Mouse (Mus musculus) right cerebral cortex, adult 2 months (tissue): ENCODE results near the gene 0610010K14Rik.

ENCODE experiments used
- DNase-seq, 2 experiments: peaks; one replicate each; pipeline ENCODE4 v3.0.0; 2021 to 2022; ENCODE audit warnings: low spot score in 2 of 2

The 0610010K14Rik gene

DNA sequence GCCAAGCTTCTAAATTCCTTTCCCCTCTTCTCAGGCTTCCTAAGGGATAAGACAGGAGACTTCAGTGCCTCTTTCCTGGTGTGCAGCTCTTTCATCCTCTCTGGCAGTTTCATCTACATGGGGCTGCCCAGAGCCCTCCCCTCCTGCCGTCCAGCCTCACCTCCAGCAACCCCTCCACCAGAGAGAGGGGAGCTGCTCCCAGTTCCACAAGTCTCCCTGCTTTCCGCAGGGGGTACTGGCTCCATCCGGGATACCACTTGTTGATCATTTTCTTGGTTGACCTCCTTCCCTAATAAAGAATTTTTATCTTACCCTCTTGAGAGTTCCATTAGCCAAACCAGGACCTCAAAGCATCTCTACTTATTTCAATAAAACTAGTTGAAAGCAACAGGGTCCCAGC is 21.6 kb downstream of the 0610010K14Rik start:
- no peak for DNase-seq

DNA sequence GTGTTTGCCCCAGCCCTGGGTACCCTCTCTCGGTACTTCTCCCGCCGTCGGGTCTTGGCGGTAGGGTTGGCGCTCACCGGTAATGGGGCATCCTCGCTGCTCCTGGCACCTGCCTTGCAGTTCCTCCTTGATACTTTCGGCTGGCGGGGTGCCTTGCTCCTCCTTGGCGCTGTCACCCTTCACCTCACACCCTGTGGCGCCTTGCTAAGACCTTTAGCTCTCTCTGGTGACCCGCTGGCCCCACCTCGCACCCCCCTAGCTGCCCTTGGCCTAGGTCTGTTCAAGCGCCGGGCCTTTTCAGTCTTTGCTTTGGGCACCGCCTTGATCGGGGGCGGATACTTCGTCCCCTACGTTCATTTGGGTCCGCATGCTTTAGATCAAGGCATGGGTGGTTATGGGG is 22.4 kb downstream of the 0610010K14Rik start:
- DNase-seq: no peak

DNA sequence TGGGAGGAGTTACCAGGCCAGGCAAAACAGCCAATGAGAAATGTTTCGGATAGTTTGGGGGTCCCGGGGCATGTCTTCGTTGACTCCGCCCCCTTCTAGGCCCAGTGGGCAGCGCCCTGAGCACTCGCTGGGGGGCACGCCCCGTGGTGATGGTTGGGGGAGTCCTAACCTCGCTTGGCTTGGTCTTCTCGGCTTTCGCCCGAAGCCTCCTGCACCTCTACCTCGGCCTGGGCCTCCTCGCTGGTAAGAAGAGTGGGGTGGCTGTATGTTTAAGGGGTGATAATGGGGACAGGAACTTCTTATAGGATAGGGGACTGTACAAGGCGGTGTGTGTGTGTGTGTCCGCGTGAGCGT is 22.9 kb downstream of the 0610010K14Rik start:
- no peak for DNase-seq

DNA sequence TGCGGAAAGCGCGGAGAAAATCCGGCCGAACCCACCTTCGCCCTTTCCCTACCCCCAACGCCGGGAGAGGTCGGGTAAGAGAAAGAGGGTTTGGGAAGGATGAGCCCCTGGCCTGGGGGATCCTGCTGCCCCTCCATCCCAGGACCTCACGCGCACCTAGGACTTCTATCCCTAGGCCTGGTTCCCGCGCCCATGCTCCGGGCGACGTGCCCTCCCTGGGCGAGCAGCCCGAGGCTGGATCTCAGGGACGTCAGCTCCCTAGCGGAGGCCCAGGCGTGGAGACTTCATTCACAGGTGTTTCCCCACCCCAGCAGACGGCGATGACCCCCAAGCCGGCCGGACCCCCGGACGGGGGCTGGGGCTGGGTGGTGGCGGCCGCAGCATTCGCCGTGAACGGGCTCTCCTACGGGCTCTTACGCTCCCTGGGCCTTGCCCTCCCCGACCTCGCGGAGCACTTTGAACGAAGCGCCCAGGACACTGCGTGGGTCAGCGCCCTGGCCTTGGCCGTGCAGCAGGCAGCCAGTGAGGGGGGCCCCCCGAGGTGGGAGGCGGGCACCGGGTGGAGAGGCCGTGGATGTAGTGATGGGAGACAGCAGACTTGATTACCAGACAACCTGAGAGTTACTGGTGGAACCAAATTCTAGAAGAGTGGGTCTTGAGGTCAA is 23.4 kb downstream of the 0610010K14Rik start:
- no peak for DNase-seq

DNA sequence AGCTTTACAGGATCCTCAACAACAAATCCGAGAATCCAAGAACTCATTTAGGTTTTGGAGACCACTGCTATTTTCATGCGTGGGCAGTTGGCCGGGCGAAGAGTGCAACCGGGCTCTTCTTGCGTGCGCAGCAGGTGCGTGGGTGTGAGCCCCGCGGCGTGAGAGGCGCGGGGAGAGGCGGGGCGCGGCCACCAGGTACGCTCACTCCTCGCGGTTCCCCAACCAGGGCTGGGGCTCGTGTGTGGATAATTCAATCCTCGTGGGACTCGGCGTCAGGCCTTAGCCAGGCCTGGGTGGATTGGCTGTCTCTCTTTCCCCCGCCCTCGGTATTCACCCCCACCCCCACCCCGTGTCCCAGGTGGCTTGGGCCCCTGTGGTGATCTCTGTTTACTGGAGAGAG is 24.0 kb downstream of the 0610010K14Rik start:
- no peak for DNase-seq

DNA sequence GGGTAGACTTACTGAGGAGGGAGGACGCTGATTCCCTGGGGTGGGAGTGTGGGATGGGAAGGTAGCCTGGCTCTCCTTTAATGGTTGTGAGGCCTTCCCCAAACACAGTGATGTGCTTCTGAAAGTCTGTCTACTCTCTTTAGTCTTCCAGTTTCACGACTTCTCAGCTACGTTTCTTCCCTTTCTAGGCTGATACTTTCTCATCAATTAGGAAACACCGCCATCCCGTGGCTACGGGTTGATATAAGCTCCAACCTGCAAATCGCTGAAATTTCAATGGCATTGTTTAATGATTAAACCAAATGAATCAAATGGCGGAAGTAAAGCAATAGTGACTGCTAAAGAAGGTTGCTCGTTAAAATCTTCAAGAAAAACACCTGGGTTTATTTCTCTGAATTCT is 24.8 kb downstream of the 0610010K14Rik start:
- peak in 1 of 2 experiments; percentile 85 for DNase-seq

DNA sequence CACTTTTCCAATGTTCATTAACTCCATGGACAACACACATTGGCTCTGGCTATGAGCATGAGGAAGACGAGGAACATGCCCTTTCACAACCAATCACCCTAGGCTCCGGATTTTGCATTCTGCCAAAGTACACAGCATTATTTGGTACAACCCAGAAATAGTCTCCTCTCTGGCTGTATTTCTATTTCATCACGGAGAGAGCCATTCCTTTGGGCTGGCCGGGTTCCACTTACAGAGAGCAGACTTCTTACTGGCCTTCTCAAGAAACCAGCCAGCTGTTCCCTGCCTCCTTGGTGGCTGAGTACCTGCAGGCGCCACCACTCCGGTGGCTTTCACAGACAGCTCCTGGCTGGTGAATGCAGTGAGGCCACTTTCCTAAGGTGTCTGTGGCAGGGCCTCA is 25.3 kb downstream of the 0610010K14Rik start, which contains the start of gene Slc16a11:
Gene Slc16a11, plus strand, starts transcription at position 330 of the 400 bp plus-strand sequence.
- no peak for DNase-seq

DNA sequence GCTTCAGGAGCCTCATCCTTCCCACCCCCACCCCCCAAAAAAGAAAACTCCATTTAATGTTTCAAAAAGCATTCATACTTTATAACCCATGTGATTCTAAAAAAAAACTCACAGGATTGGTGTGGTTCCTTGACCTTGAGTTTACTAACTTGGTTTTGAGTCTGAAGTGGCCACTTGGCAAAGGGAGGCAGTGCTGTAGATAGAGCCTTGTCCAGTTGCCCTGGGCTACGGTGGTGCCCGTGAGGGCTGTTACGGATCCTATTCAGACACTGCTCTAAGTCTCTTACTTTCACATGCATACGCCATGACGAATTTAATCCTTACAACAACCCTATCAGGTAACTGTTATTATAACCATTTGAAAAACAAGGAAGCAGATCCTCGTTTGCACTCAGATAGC is 25.7 kb downstream of the 0610010K14Rik start:
- DNase-seq: no peak

DNA sequence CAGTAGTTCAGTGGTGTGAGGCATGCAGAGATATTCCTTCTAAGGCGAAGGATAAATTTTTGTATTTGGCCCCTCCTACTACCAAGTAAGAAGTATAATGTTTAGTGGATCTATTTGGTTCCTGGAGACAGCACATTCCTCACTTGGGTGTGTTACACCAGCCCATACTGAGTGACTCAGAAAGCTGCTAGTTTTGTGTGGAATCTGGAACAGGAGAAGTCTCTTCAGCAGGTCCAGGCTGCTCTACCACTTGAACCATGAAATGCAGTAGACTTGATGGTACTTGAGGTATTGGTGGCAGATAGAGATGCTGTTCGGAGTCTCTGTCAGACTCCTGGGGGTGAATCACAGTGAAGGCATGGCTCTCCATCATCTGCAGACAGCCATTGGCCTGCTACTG is 27.0 kb downstream of the 0610010K14Rik start:
- DNase-seq: no peak

DNA sequence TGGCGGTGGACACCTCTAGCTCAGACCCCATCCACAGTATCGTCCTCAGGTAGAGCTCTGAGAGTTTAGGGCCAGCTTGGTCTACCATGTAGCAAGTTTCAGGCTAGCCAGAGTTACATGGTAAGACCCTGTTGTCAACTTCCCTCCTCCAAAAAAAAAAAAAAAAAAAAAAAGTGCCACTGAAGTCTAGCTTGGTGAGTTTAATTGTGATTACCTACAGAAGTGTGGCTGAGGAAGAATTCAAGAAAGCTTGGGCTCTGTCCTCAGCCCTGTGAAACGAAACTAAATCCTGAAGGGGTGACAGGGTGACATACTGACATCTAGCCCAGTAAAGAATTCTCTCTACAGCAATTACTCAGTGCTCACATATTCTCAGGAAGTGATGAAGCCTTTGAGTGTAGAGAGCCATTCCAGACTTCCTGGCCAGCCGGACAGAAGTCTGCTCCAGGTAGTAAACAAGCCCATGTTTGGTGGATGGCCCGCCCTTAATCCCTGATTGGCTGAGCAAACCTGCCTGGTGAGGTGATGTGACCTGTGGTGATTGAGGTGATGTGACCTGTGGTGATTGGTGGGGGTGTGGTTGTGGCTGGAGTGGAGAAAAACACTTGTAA is 28.8 kb downstream of the 0610010K14Rik start:
- no peak for DNase-seq

DNA sequence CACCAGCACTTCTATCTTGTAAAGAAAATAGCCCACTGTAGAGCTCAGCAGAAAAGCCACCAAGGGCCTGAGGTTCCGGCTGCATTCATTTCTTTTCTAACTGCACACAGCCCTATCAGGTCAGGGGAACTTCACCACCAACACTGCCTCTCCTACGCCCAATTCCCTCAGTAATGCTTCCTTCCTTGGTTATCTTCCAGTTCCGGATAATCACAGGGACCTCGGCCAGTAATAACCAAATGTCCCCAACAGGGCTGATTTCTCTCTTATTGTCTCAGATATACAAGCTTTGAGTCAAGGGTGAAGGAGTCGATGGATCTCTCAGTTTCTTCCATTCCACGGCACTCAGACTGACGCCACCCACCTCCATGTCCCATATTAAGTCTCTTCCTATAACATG is 30.4 kb downstream of the 0610010K14Rik start:
- no peak for DNase-seq

DNA sequence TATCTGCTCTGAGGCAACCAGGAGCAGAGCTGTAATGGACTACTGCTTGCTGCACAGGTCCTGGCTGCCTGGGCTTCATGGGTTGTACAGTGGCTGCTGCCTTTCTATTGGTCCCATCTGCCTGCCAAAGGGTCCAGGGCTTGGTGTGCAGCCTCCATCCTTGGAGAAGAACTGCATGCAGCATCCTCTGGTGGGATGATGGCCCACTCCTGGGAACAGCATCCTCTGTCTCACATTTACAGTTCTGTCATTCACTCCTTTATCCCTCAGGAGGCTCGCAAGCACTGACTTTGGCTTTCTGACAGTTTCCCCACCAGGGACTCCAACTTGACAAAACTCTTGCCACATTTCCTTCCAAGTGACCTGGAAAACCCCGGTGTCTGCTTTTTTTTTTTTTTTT is 30.9 kb downstream of the 0610010K14Rik start:
- DNase-seq: no peak

DNA sequence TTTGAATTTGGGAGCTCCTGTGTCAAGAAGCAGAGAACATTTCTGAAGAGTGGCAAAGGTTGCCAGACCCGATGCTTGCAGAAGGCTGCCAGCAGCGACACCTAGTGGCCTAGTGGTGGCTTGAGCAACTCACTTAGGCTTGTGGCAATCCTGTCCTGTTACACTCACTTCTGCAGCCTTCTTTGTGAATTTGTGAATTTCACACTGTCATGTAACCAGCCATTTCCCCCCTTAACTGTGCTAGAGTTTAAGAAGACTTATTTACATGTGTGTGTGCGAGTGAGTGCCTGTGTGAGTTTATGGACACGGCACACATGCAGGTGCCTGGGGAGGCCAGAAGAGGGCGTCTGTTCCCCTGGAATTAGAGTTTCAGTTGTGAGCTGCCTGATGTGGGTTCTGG is 36.0 kb downstream of the 0610010K14Rik start:
- peak; percentile 78 to 79 for DNase-seq

DNA sequence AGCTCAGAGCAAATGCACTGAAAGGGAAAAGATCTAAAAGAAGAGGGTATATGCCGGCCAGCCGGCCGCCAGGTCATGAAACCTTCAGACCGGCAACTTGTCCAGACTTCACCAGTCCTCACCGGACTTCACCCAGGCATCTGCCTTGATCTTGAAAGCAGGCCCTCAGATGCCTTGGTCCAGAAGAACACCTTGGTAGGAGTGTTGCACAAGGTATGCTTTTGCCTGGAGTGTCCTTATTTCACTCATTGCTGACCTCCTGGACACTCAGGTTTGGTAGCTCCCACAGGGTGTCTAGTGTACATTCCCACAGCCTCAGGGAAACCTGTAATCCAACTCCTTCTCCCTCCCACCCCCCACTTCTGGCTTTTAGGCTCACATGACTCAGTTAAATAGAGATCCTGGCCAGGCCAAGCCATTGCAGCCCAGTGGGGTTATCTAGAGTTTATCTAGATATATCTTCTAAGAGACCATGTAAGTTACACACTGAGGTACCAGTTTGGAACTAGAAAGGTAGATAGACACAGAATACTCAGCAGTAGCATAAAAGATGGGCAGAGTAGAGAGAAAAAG is 37.6 kb downstream of the 0610010K14Rik start:
- DNase-seq: no peak

DNA sequence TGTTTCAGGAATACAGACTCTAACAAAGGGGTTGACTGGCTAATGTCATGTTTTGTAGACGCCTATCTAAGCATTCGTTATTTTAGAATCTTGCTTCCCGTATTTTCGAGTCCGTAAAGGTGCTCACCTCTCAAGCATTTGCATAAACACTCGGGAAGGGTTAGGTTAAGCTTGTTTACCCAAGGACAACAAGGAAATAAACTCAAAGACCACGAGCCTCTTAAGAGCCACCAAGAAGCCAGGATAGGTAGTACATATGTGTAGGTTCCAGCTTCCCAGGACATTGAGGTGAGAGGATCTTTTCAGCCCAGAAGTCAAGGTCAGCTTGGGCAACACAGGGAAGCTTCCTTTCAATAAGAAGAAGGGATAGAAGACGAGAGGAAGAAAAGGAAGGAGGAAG is 38.6 kb downstream of the 0610010K14Rik start:
- DNase-seq: no peak

DNA sequence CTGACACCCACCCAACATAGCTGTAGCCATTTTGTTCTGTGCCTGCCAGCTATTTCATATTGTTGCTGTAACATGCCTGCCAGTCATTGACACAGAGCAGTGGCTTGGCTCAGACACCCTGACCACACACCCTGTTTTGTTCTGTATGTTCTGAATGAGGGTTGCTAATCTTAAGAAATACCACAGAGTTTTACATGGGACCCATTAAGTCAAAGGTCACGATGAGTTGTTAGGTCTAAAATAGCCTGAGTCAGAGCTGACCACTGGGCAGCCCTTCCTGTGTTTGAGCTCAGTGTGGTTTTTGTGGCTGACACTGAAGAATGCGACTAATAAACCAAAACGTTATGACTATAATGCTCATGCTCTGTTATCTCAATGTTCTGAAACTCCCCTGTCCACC is 39.4 kb downstream of the 0610010K14Rik start:
- no peak for DNase-seq

DNA sequence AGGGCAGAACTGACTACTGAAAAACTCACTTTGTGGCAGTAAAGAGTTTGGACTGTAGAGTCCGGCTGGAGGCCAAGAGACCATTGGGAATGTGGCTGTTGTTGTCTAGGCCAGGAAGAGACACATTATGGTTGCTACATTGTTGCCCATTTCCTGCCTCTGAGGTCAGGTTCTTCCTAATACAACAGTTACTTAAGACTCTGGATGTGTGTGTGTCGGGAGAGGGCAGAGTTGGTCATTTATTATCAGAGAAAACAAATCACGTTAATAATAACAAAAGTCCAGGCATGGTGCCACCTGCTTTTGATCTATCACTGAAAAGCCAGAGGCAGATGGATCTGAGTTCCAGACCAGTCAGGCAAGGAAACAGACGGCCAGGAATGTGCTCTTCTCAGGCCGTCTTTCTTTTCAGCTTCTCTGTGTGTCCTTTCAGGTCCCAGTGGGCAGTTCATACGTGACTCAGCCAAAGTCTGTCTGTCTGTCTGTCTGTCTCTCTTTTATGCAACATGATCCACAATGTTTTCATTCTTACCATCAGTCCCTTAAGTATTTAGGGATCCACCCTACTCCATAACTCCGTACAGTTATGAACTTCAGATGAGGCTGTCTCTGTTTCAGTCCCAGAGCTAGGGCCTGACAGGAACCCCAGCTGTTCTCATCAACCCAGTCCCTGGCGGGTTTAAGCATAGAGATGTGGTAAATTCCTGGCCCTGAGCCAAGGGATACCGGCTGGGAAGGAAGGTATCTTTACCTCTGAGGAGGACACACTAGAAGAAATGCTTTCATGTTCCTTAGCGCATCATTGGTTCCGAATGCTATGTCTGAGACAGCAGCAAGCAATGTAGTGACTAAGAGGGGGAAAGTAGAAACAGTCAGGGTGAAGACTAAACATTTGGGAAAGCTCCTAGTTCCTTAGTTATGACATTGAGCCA is 44.1 kb downstream of the 0610010K14Rik start:
- no peak for DNase-seq

DNA sequence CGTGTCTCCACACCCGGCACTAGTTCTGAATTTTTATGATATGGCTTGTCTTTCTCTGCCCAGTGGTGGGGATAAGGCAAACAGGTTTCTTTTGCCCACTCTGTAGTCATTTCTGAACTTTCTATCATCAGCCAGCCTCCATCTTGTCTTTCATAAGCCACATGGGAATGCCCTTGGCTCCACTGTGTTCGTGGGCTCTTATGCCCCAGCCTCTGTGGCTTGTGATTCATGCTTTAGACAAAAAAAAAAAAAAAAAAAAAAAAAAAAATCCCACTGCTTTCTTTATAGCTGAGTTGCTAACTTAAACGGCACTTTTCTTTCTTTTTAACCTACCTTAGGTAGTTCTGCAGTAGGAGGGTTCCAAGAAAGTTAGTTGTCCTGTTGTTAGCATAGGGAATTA is 45.6 kb downstream of the 0610010K14Rik start:
- no peak for DNase-seq

DNA sequence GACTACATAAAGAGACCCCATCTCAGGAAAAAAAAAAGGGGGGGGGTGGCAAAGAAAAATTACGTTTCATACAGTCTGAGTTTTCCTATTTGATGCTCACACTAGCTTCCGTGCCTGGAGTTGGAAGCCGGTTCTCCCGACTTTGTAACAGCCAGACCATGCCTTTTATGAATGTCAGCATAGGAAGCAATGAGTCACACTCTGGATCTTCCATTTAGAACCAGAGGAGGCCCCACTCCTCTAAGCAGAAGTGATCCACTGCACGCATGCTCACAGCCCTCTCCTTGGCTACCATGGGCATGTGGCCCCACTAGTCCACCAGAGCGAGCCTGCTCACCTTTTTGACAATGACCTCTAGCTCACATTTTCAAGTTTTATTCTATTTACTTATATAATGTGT is 46.5 kb downstream of the 0610010K14Rik start:
- no peak for DNase-seq

DNA sequence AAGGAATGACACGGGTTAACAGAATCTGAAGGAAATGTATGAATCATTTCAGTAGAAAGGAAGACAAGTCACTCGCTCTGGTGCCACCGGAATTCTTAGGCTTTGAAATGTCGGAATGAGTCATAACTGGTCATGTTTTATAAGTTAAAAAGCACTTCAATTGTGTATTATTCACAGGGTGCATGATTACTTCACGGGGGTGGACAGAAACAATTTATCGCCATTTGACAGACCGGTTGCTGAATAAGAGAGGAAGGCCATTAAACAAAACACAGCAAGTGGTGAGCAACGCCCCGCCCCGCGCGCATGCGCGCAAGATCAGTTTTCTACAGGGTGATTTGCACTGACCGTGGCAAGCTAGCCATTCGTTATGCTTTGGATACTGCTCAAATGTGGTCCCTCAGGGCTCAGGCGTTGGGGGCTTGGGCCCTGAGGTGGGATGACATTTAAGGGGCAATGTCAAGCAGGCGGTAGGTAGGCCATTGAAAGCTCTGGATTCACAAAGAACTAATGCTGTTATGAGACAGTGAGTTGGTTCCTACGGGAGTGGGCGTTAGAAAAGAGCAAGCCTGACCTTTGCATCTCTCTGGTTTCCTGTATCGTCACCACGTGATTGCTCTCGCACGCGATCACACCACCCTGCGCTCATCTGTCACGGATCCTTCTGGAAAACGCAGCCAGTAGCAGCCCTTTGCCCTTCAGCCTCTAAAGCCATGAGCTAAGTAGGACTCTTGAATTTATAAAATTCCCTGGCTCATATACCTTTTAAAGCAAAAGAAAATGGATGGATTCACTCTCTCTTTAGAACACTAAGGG is 48.2 kb downstream of the 0610010K14Rik start:
- DNase-seq: no peak
